Mouse (Mus musculus) gastrocnemius, adult 2 months (tissue): ENCODE measurements around the gene Slc39a11. TPM values are rescaled to one million over a fixed set of nuclear protein-coding genes. Genes with fewer than 3 reads are reported as not detected.

Experiments
- DNase-seq: peaks from one replicate; pipeline ENCODE4 v3.0.0; 2022
- H3K27ac ChIP-seq: fragments of 200-600 bp; 2 replicates; pipeline ENCODE4 v1.8.1; 2022; ENCODE audit warnings: mild to moderate bottlenecking
- H3K4me3 ChIP-seq: fragments of 200-600 bp; 2 replicates; pipeline ENCODE4 v1.8.1; 2022; ENCODE audit warnings: mild to moderate bottlenecking, moderate library complexity
- CTCF ChIP-seq: fragments of 200-600 bp; IDR thresholded peaks from 2 replicates; pipeline ENCODE4 v1.8.1; 2022; ENCODE audit warnings: antibody characterized with exemption, mild to moderate bottlenecking, moderate library complexity
- intact Hi-C: fragments of 180-260 bp; cut with DNase I; formaldehyde crosslinking; loops from one replicate; pipeline ENCODE4 v1.15.1; 2025
- total RNA-seq, 2 experiments: library from RNA; stranded (reverse); gene quantifications; 2 replicates each; pipeline ENCODE4 v1.2.3; 2021

The Slc39a11 gene
- total RNA-seq, 2 experiments from 2014 or later = 1.8 to 3.0 TPM

DNA sequence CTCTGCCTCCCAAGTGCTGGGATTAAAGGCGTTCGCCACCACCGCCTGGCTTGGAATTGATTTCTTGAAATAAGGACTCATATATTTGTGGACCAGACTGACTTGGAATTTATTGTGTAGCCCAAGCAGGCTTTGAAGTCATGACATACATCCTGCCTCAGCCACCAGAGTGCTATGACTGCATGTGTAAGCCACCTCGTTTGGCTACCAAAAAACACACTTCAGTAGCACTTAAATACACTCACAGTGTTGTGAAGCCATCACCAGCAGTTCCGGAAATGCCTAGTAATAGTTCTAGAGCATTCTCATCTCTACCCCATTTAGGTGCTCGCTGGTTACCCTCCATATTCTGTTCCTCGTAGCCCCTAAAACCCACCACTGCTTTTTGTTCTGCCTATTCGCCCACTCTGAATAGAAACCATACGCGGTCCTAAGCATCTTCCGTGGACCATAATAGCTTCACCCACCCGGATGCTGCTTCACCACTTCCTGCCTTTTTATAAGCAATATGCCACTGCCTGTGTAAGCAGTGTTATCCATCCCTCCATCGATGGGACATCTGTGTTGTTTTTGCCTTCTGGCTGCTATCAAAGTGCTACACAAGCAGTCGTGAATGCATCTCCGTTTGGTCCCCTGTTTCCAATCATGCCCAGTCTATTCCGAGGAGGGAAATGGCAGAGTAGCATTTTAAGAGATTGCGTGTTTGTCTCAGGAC, 382.2 kb downstream of the Slc39a11 start:
- Histone ChIP-seq H3K27ac (no peak overlapping the region), H3K4me3 (no peak overlapping the region)
- no peak for TF ChIP-seq CTCF
- no peak for DNase-seq
- intact Hi-C loops = no loop called here

DNA sequence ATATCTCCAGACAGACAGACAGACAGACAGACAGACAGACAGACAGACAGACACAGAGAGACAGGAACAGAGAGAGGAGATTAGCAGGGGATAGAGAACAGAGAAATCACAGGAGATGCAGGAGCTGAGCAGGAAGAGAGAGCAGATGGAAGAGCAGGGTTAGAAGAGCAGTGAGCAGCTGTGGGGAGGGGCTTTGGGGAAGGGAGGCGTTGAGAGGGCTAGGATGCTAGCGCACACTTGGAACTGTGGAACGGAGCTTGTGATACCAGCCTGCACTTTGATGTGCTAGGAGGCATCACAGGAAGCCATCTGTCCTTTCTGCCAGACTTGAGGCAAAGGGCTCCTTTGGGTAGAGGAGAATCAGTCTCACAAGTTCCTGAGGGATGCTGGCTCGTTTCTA, 383.2 kb downstream of the Slc39a11 start:
- Histone ChIP-seq H3K4me3 (no peak overlapping the region), H3K27ac (no peak overlapping the region)
- no peak for TF ChIP-seq CTCF
- intact Hi-C loops = no loop called here
- DNase-seq = no peak

DNA sequence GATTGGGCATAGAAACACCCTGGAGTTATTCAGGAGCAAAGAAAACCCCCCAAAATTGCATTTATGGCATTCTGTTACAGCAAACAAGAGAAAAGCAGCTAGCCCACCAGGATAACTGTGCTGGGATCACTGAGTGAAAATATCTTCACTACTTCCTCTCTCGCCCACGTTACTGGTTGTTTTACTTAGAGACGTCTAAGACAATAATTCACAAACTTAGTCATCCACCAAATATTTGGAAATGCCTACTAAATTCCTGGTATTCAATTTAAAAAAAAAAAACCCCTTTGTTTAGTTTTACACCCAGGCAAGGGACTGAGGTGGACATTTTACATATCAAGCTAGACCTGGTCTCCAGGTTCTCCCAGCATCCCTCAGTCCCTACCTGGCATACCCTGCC, 384.3 kb downstream of the Slc39a11 start:
- intact Hi-C loops = no loop called here

DNA sequence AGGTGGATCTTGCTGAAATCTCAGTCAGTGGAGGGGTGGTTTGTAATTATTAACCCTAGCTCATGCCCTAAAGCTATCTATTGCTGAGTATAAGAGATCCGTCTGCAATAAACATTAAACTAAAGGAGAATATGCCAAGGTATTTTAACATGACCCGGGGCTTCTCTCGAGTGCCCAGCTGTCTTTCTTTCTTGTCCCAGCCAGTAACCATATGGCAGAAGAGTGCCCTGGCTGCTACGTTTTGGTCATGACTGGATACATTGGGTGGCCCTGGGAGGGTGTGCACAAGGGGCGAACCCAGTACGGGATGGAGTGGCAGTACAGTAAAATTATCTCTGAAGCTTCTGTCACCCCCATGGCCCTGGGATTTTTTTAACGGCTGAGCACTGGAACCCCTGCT, 385.9 kb downstream of the Slc39a11 start:
- intact Hi-C loops = no loop called here
- Histone ChIP-seq H3K4me3 (no peak overlapping the region), H3K27ac (no peak overlapping the region)
- no peak for TF ChIP-seq CTCF
- no peak for DNase-seq

More for the DNA sequence above, 384.3 kb downstream of the Slc39a11 start:
- Histone ChIP-seq H3K4me3 (no peak overlapping the region), H3K27ac (no peak overlapping the region)
- DNase-seq = no peak
- TF ChIP-seq CTCF = no peak

DNA sequence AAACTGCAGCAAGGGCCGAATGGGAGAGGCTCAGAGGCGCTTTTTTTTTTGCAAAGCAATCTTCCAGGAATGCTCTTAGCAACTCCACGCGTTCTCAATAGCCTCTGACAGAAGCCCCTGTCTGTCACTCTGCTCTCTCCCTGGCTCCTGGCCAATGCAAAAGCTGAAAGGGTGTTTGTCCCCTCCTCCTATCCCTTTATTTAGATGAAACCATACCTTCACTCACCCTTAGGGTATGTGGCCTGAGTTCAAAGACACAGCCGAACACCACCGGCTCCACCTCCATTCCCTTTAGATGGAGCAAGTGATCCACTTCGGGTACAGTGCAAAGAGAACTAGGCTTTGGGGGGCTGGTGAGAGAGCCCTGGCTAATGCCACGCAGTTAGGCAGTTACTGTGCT, 387.8 kb downstream of the Slc39a11 start:
- intact Hi-C loops = no loop called here
- no peak for DNase-seq
- Histone ChIP-seq H3K27ac (no peak overlapping the region), H3K4me3 (no peak overlapping the region)
- TF ChIP-seq CTCF = no peak

DNA sequence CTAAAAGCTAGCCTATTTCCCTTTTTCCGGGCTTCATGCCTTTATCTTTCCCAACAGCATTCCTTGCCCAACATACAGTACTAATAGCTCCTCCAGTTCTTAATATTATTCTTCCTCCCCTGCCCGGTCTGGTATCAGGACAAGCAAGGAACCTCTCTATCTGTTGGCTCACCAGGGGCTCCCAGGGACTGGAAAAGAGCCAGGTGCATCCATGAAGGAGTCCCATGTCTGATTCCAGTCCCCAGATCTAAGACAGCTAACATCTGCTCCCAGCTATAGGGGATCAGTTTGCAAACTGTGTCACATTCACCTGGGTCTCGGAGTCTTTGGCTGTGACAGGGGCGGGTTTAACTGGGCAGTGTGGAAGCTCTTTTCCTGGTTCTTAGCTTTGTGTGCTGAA, 388.5 kb downstream of the Slc39a11 start:
- no peak for TF ChIP-seq CTCF
- Histone ChIP-seq H3K27ac (no peak overlapping the region), H3K4me3 (no peak overlapping the region)
- DNase-seq = no peak
- intact Hi-C loops = no loop called here

DNA sequence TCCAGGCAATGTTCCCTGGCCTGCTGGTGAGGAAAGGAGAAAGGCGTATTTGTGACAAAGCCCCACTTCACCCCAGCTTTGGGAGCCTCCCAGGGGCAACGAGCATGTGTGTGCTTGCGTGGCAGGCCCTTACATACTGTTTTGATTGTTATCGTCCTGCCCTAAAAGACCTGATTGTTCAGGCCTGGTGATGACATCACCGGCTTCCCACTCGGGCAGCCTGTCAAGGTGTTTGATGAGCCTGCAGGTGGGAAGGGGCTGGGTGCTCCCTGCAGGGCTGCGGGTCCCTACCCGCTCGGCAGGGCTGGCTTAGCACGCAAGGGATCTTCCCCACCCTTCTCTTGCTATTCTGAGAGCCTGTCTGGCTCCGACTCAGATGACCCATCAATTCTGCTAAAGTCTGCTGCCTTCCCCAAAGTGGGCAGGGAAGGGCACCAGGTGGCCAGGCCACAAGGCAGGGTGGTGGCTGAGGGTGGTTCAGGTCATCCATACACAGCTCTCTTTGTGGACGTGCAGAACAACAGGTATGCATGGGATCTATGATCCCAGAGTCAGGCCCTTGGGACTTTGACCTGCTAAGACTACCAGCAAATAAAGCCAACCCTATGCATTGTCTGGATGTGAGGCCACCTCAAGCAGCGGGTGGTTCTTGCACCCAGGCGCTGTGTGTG, 390.0 kb downstream of the Slc39a11 start:
- no peak overlapping the region for H3K27ac ChIP-seq
- DNase-seq = no peak
- TF ChIP-seq CTCF = no peak
- H3K4me3 ChIP-seq = no peak overlapping the region
- intact Hi-C loops = no loop called here

DNA sequence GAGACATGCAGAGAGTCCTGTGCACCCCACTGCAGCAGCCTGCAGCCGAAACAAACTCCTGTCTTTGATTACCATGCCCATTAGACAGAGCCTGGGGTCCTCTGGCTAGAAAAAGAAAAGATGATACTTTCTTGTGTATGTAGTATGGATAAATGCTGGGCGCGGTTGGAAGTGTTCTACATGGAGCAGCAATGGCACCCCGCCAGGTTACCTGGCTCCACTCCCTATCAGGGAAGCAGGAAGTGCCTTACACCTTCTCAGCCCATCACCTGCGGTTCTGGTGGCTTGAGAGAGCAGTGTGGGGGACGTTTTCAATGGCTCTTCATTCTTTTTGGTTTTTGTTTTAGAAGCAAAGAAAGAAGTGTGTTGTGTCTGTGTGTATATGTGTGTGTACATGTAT, 391.9 kb downstream of the Slc39a11 start:
- intact Hi-C loops = no loop called here

DNA sequence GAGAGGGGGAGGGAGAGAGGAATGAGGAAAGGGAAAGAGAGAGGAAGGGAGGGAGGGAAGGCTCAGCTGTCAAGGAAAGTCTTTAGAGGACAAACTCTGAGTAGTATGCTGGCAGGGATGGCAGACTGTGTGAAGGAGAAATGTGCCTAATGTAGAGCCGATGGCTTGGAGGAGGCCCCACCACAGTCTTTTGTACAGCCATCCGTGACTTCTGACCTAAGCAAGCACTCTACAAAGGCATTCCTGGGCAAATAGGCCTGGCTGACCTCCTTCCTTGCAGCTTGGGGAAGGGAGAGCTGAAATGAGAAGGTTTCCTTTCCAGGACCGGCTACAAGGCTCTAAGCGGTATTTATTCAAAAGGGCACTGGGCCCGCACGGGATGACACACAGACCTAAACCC, 395.2 kb downstream of the Slc39a11 start:
- no peak overlapping the region for H3K27ac ChIP-seq
- no peak overlapping the region for H3K4me3 ChIP-seq
- no peak for DNase-seq
- TF ChIP-seq CTCF = no peak
- intact Hi-C loops = no loop called here

More for the DNA sequence above, 391.9 kb downstream of the Slc39a11 start:
- no peak overlapping the region for H3K4me3 ChIP-seq
- DNase-seq = no peak
- TF ChIP-seq CTCF = no peak
- no peak overlapping the region for H3K27ac ChIP-seq

DNA sequence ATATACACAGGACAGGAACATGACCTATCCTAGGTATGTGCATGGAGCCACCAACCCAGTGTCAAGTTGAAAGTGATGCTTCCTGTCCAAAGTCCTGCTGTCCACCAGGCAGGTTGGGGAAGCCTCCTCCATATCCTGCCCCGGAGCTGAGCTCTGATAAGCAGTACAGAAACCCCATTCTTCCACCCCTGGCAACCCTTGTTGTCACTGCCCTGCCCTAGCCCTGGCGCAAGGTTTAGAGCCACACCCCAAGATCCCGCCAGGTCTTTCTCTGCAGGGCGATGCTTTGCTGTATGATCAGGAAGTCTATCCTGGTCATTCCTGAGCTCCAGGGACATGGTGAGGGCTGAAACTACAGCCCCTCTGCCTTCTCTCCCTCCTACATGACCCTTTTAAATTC, 396.7 kb downstream of the Slc39a11 start:
- TF ChIP-seq CTCF = no peak
- intact Hi-C loops = no loop called here
- DNase-seq = no peak
- H3K27ac ChIP-seq = no peak overlapping the region
- H3K4me3 ChIP-seq = no peak overlapping the region

DNA sequence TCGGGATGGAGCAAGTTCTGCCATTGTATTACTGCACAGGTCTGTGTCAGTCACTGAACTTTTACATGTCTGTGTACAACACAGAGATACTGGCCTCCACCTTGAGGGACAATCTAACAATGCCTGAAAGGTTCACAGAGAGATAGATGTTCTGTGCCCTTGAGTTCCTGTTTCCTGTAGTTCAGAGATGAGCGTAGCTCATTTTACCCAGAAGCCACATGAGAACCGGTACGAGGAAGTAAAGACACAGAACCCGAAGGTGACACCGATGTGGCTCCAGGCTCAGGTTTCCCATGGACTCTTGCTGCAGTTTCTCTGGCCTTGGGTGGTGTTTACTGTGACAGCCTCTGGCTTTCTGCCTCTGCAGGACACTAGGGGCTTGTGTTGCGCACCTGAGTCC, 398.7 kb downstream of the Slc39a11 start:
- intact Hi-C loops = no loop called here
- Histone ChIP-seq H3K4me3 (no peak overlapping the region), H3K27ac (no peak overlapping the region)
- no peak for DNase-seq
- TF ChIP-seq CTCF = no peak

DNA sequence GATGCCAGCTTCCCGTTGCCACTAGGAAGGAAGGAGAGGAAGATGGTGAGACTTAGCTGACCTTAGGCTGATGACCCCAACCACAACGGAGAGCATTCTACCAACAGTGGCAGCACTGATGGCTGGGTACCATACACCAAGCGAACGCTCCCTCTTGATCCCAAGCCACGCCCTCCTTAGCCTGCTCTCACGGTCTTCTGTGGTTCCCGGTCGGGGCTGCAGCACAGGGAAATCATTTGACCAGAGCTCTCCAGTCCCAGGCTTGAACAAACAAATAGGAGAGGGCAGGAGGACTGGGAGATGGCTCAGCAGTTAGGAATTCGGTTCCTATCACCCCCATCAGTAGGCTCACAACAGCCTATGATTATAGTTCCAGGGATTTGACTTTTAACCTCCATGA, 403.4 kb downstream of the Slc39a11 start:
- Histone ChIP-seq H3K4me3 (no peak overlapping the region), H3K27ac (no peak overlapping the region)
- intact Hi-C loops = no loop called here
- no peak for DNase-seq
- no peak for TF ChIP-seq CTCF

DNA sequence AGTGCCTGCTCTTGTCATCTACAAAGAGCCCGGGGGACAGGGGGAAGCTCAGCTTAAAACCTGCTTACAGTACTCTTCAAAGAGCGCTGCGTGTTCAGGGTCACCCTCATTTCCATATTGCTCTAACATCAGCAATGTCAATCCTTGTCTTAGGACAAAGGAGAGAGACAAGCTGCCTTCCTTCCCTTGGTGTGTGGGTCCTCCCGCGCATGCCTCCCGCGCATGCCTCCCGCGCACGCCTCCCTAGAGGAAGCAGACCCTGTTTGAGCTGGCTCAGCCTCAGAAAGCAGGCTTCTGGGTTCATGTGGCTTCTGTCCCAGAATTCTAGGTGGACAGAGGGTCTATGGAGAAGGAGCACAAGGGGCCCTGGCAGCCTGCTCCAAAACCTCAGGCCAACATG, 404.2 kb downstream of the Slc39a11 start:
- Histone ChIP-seq H3K27ac (no peak overlapping the region), H3K4me3 (no peak overlapping the region)
- no peak for TF ChIP-seq CTCF
- no peak for DNase-seq
- intact Hi-C loops = no loop called here

DNA sequence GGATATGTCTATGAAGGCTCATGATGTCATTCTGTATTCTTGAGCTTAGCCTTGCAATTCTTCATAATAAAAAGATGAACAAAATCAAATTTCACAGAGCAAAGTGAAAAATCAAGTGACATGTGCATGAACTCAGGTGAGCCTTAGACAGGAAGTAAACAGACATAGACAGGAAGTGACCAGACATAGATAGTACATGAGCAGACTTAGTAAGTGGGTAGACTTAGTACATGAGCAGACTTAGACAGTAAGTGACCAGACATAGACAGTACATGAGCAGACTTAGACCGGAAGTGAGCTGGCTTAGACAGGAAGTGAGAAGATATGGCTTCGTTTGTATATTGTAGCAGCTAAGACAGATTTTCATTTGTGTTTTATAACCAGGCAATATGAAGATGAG, 415.4 kb downstream of the Slc39a11 start:
- no peak for TF ChIP-seq CTCF
- Histone ChIP-seq H3K27ac (no peak overlapping the region), H3K4me3 (no peak overlapping the region)
- intact Hi-C loops = no loop called here
- DNase-seq = no peak
